Mouse (Mus musculus) heart, adult 2 months (tissue): Measurements from ENCODE around the gene Sec31b. TPM values are rescaled to one million over a fixed set of nuclear protein-coding genes. Genes with fewer than 3 reads are reported as not detected.

Experiments
- DNase-seq, 2 experiments: peaks; one replicate each; pipeline ENCODE4 v3.0.0; 2021
- H3K27ac ChIP-seq: fragments of 200-600 bp; 2 replicates; pipeline ENCODE4 v1.8.1; 2022
- H3K27me3 ChIP-seq: fragments of 200-500 bp; 2 replicates; pipeline ENCODE4 v1.6.1; 2012; ENCODE audit warnings: mild to moderate bottlenecking, low read length, inconsistent platforms, mixed read lengths; ENCODE audit not compliant: control insufficient read depth, insufficient read depth
- H3K36me3 ChIP-seq: fragments of 200-500 bp; 2 replicates; pipeline ENCODE4 v1.6.1; 2012; ENCODE audit warnings: low read length, inconsistent platforms; ENCODE audit not compliant: control insufficient read depth, insufficient read depth
- H3K4me1 ChIP-seq: fragments of 200-500 bp; 2 replicates; pipeline ENCODE4 v1.6.1; 2011; ENCODE audit warnings: low read length; ENCODE audit not compliant: control insufficient read depth, insufficient read depth
- H3K4me3 ChIP-seq: fragments of 200-600 bp; 2 replicates; pipeline ENCODE4 v1.8.1; 2022
- H3K79me2 ChIP-seq: fragments of 200-500 bp; replicated peaks from 2 replicates; pipeline ENCODE4 v1.6.1; 2012; ENCODE audit warnings: mild to moderate bottlenecking, inconsistent platforms, low read length, moderate library complexity, mixed read lengths; ENCODE audit not compliant: control insufficient read depth, insufficient read depth
- H3K9ac ChIP-seq: fragments of 200-500 bp; 2 replicates; pipeline ENCODE4 v1.6.1; 2012; ENCODE audit warnings: low read depth, mild to moderate bottlenecking, control low read depth, inconsistent platforms, low read length, mixed read lengths
- CTCF ChIP-seq: fragments of 200-600 bp; IDR thresholded peaks from 2 replicates; pipeline ENCODE4 v1.8.1; 2022; ENCODE audit warnings: antibody characterized with exemption, mild to moderate bottlenecking, moderate library complexity
- EP300 ChIP-seq: fragments of 200-500 bp; IDR thresholded peaks from 2 replicates; pipeline ENCODE4 v1.6.1; 2011; ENCODE audit warnings: low read depth, low read length, control low read depth; ENCODE audit not compliant: insufficient read depth
- POLR2A ChIP-seq: fragments of 200-500 bp; IDR thresholded peaks from 2 replicates; pipeline ENCODE4 v1.6.1; 2011; ENCODE audit warnings: mild to moderate bottlenecking, low read depth, low read length, control low read depth; ENCODE audit not compliant: insufficient read depth
- WGBS: fragments of 180-500 bp; shearing (Covaris S2); methylation state at CpG from one replicate; pipeline ENCODE4 v1.1.7; 2018; 5-methylcytosine and 5-hydroxymethylcytosine counted together
- intact Hi-C: fragments of 180-260 bp; cut with DNase I; formaldehyde crosslinking; loops from one replicate; pipeline ENCODE4 v1.15.1; 2025
- polyA plus RNA-seq: library from polyadenylated mRNA; depleted of rRNA; stranded (reverse); fragments of >200 nt; gene quantifications from 2 replicates; pipeline ENCODE4 v1.2.3, GENCODE M21; 2012
- total RNA-seq, 2 experiments: library from RNA; stranded (reverse); gene quantifications; 2 replicates each; pipeline ENCODE4 v1.2.3; 2021

Sec31b gene
- total and polyA plus RNA-seq, 3 experiments = 8.4 to 16.9 (median 10.5) TPM

GRCm38 (mm10) chr19:44562652-44563206 lies 17.1 kb upstream of the Sec31b start, which contains the start of gene Hif1an:
TSS of gene Hif1an (plus strand) at chr19:44562850.
- H3K36me3 ChIP-seq = peaks cover 4% of the 10 kb centered on the region
- peak within 1 kb of the TSS; percentile 76 for H3K27ac ChIP-seq
- peak within 1 kb of the TSS; percentile 77 for H3K9ac ChIP-seq
- 0 out of 2 replicates have a peak, but pooled peaks cover 2% of the 10 kb centered on the region for H3K79me2 ChIP-seq
- peak; percentile 100 for TF ChIP-seq CTCF
- TF ChIP-seq EP300 = peak; percentile 78; the same call in 1 of the 2 replicates
- peak; percentile 88 for TF ChIP-seq POLR2A
- peaks cover 2% of the 10 kb centered on the region for H3K4me1 ChIP-seq
- H3K27me3 ChIP-seq = no peaks in the 10 kb centered on the region
- DNase-seq = peak; percentile 95
- intact Hi-C loops = no loop called here
- H3K4me3 ChIP-seq = peak within 1 kb of the TSS; percentile 65
- under 1% methylated on average over 33 of the region's 33 CpGs for WGBS

GRCm38 (mm10) chr19:44554861-44555590 lies 9.4 kb upstream of the Sec31b start, which contains the start of gene Ndufb8:
TSS of gene Ndufb8 (minus strand) at chr19:44555440.
- intact Hi-C loops = no loop called here
- peak within 1 kb of the TSS; percentile 92 for H3K27ac ChIP-seq
- peaks cover 6% of the 10 kb centered on the region for H3K79me2 ChIP-seq
- peak within 1 kb of the TSS; percentile 96 for H3K9ac ChIP-seq
- H3K4me1 ChIP-seq = peaks cover 5% of the 10 kb centered on the region
- peak; percentile 73; the same call in 1 of the 2 replicates for TF ChIP-seq EP300
- no peak for TF ChIP-seq CTCF
- peak; percentile 96 for TF ChIP-seq POLR2A
- H3K36me3 ChIP-seq = peaks cover 16% of the 10 kb centered on the region
- no peaks in the 10 kb centered on the region for H3K27me3 ChIP-seq
- under 1% methylated on average over 50 of the region's 50 CpGs for WGBS
- H3K4me3 ChIP-seq = peak within 1 kb of the TSS; percentile 95
- peak; percentile 96 to 98 for DNase-seq

DNA sequence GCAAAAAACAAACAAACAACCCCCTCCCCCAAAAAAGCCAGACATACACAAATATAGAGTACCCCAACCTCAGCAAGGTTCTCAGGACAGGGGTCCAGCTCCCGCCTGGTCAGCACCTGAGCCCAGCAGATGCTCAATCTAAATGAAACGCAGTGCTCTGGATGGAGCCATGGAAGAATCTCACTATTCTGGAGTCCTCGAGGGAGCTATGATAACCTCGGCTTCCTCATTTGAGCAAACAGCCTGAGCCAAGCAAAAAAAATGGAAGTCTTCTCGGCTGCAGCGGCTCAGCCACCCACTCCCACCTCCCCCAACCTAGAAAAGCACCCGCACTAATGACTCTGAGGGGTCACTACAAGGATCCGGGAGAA lies 8.8 kb upstream of the Sec31b start:
- H3K4me3 ChIP-seq = peak overlapping the region; percentile 95
- intact Hi-C loops = no loop called here
- H3K9ac ChIP-seq = peak overlapping the region; percentile 96
- peaks cover 5% of the 10 kb centered on the region for H3K4me1 ChIP-seq
- DNase-seq = no peak
- peak overlapping the region; percentile 92 for H3K27ac ChIP-seq
- 2% methylated on average over 8 of the region's 8 CpGs for WGBS
- TF ChIP-seq EP300 (no peak), CTCF (no peak), POLR2A (no peak)
- H3K79me2 ChIP-seq = peaks cover 6% of the 10 kb centered on the region
- no peaks in the 10 kb centered on the region for H3K27me3 ChIP-seq
- H3K36me3 ChIP-seq = peaks cover 16% of the 10 kb centered on the region

GRCm38 (mm10) chr19:44553286-44553685 lies 7.6 kb upstream of the Sec31b start:
- DNase-seq = no peak
- Histone ChIP-seq H3K4me1 (peaks cover 5% of the 10 kb centered on the region), H3K27ac (no peak overlapping the region), H3K9ac (no peak overlapping the region), H3K79me2 (peaks cover 6% of the 10 kb centered on the region), H3K36me3 (peaks cover 16% of the 10 kb centered on the region), H3K4me3 (no peak overlapping the region), H3K27me3 (no peaks in the 10 kb centered on the region)
- TF ChIP-seq EP300 (no peak), CTCF (no peak), POLR2A (no peak)
- whole genome bisulfite sequencing = 80% methylated on average over 4 of the region's 4 CpGs
- intact Hi-C loops = no loop called here

DNA sequence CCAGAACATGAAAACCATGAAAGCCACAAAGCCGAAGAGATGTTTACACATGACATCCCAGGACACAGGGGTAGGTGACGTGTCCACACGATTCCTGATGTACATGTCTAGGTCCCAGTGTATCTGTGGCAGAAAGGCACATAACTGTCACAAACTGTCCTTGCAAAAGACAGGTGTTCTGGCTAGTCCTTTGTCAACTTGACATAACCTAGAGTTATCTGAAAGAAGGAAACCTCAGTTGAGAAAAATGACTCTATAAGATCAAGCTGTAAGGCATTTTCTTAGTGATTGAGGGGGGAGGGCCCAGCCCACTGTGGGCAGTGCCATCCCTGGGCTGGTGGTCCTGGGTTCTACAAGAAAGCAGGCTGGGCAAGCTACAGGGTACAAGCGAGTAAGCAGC lies 7.1 kb upstream of the Sec31b start, which contains the start of gene Gm20538:
Gene Gm20538 (minus strand): TSS at position 101 of the 400 bp plus-strand sequence.
- Histone ChIP-seq H3K4me1 (peaks cover 5% of the 10 kb centered on the region), H3K27me3 (no peaks in the 10 kb centered on the region), H3K4me3 (no peak within 1 kb of the TSS), H3K27ac (no peak within 1 kb of the TSS), H3K9ac (no peak within 1 kb of the TSS), H3K36me3 (peaks cover 16% of the 10 kb centered on the region), H3K79me2 (peaks cover 6% of the 10 kb centered on the region)
- DNase-seq = no peak
- intact Hi-C loops = no loop called here
- 87% methylated on average over 4 of the region's 4 CpGs for WGBS
- TF ChIP-seq EP300 = no peak

GRCm38 (mm10) chr19:44544775-44545174 lies 889 bp downstream of the Sec31b start:
- H3K4me1 ChIP-seq = no peaks in the 10 kb centered on the region
- H3K36me3 ChIP-seq = no peaks in the 10 kb centered on the region; the same call in 1 of the 2 replicates
- H3K9ac ChIP-seq = no peak overlapping the region
- H3K27me3 ChIP-seq = no peaks in the 10 kb centered on the region
- H3K4me3 ChIP-seq = peak overlapping the region; percentile 63
- TF ChIP-seq CTCF (peak; percentile 84), EP300 (0 out of 2 replicates have a peak, but pooled peaks have one; percentile 12), POLR2A (no peak)
- H3K79me2 ChIP-seq = no peaks in the 10 kb centered on the region
- intact Hi-C loops = loop anchor here (5.0 to 10.0 kb wide), 2 partner anchors 172 to 300 kb away; no protein-coding TSS in a partner anchor
- DNase-seq = peak; percentile 66 to 78
- WGBS = 3% methylated on average over 13 of the region's 13 CpGs
- H3K27ac ChIP-seq = no peak overlapping the region; the same call in 1 of the 2 replicates
